In genomic region chr13:46459546-46459945, GRCm38 (mm10) we compare ENCODE assay signal across 16 mouse cellular contexts. TPM values are rescaled to one million over a fixed set of nuclear protein-coding genes. Genes with fewer than 3 reads are reported as not detected.
"Had no signal": no experiment of that assay in that cellular context is flagged by ENCODE, and none has a peak within 500 bp of the region (broad histone marks: within the 10 kb centered on the region; RNA-seq: fewer than 3 reads in every experiment).

No protein-coding gene starts in this region.

- H3K4me3 ChIP-seq: layer of hippocampus, adult 2 months; limb, embryonic 12.5 days; liver, embryonic 15.5 days; midbrain, embryonic 15.5 days; stomach, embryonic 15.5 days had no signal

- H3K9ac ChIP-seq: limb, embryonic 12.5 days; liver, embryonic 15.5 days; midbrain, embryonic 15.5 days; stomach, embryonic 15.5 days had no signal

- H3K9me3 ChIP-seq: limb, embryonic 12.5 days; liver, embryonic 15.5 days; midbrain, embryonic 15.5 days; stomach, embryonic 15.5 days had no signal

- H3K4me1 ChIP-seq: limb, embryonic 12.5 days; liver, embryonic 15.5 days; midbrain, embryonic 15.5 days; stomach, embryonic 15.5 days had no signal

- DNase-seq: kidney, adult 18-20 months; kidney, postnatal 10 days; kidney, postnatal 4 days; lung, adult 2 months; lung, postnatal 36 days; right cerebral cortex, postnatal 14 days; thymus, adult 2 months; thymus, postnatal 25 days had no signal

- ATAC-seq: lung, postnatal 0 days; midbrain, embryonic 15.5 days had no signal

- H3K27me3 ChIP-seq: limb, embryonic 12.5 days; liver, embryonic 15.5 days; midbrain, embryonic 15.5 days; stomach, embryonic 15.5 days had no signal

- H3K36me3 ChIP-seq: limb, embryonic 12.5 days; liver, embryonic 15.5 days; midbrain, embryonic 15.5 days; stomach, embryonic 15.5 days had no signal

- H3K4me2 ChIP-seq: limb, embryonic 12.5 days; liver, embryonic 15.5 days; midbrain, embryonic 15.5 days; stomach, embryonic 15.5 days had no signal

- H3K27ac ChIP-seq: layer of hippocampus, adult 2 months; limb, embryonic 12.5 days; liver, embryonic 15.5 days; midbrain, embryonic 15.5 days; stomach, embryonic 15.5 days had no signal

RNA-seq across cellular contexts. Expression of gene Rbm24, which starts 41.3 kb away (rescaled TPM):
- total RNA-seq: megakaryocyte progenitor cell, adult 5-6 weeks had no signal
- polyA plus RNA-seq: liver, adult 2 months had no signal

RNA-seq across cellular contexts. Expression of gene Cap2, which starts 42.1 kb away (rescaled TPM):
- polyA plus RNA-seq: liver, adult 2 months had no signal
